Mouse (Mus musculus): ENCODE measurements at regions not wholly inside any gene's neighbourhood (a gene's known extent, or its start where the extent isn't known, plus 50 kb on each side); places are given as distances from the start of the nearest gene placed in this dataset.

DNA sequence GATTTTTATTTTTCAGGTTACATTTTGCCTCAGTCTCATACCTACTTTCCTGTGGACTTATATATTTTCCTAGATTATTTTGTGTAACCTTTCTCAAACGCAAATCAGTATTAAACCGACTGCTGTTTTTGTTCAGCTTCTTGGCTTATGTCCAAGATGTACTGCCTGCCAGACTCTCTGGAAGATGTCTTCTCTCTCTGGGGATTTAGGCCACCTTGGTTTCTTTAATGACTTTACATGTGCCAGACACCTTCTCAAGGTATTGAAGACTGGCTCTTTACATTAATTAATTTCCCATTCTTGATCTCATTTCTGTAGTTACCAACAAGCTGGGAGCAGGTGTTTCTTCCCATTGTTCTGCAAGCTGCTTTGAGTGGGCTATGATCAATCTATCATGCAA is 1605.0 kb upstream of the Aga start:
- Histone ChIP-seq H3K4me2 (replicated peaks) (no peak overlapping the region), H3K4me3 (replicated peaks; ENCODE audit: low read length) (no peak overlapping the region), H3K36me3 (replicated peaks; ENCODE audit: control insufficient read depth, insufficient read depth) (no peaks in the 10 kb centered on the region), H3K9ac (no peak overlapping the region), H3K27ac (no peak overlapping the region), H3K4me1 (replicated peaks; ENCODE audit: control insufficient read depth, insufficient read depth, low read length) (no peaks in the 10 kb centered on the region), H3K27me3 (ENCODE audit: control insufficient read depth, insufficient read depth, low read length) (no peaks in the 10 kb centered on the region), H3K9me3 (ENCODE audit: control insufficient read depth, low read length) (no peaks in the 10 kb centered on the region)
- DNase-seq (ENCODE audit: low spot score) (peak; percentile 39), ATAC-seq (ENCODE audit: low FRiP score) (0 out of 2 replicates have a peak, but pooled peaks have one; percentile 24)
- WGBS, result 47% methylated on average over 2 of the region's 2 CpGs

GRCm38 (mm10) chr8:51910351-51910750 is 1601.2 kb upstream of the Aga start:
- 85% methylated on average over 2 of the region's 2 CpGs for WGBS
- Histone ChIP-seq H3K4me1 (replicated peaks; ENCODE audit: control insufficient read depth, insufficient read depth, low read length) (no peaks in the 10 kb centered on the region), H3K27ac (no peak overlapping the region), H3K4me3 (replicated peaks; ENCODE audit: low read length) (no peak overlapping the region), H3K9me3 (ENCODE audit: control insufficient read depth, low read length) (no peaks in the 10 kb centered on the region), H3K36me3 (replicated peaks; ENCODE audit: control insufficient read depth, insufficient read depth) (no peaks in the 10 kb centered on the region), H3K9ac (no peak overlapping the region), H3K4me2 (replicated peaks) (no peak overlapping the region), H3K27me3 (ENCODE audit: control insufficient read depth, insufficient read depth, low read length) (no peaks in the 10 kb centered on the region)
- ATAC-seq (ENCODE audit: low FRiP score) (no peak), DNase-seq (ENCODE audit: low spot score) (no peak)

DNA sequence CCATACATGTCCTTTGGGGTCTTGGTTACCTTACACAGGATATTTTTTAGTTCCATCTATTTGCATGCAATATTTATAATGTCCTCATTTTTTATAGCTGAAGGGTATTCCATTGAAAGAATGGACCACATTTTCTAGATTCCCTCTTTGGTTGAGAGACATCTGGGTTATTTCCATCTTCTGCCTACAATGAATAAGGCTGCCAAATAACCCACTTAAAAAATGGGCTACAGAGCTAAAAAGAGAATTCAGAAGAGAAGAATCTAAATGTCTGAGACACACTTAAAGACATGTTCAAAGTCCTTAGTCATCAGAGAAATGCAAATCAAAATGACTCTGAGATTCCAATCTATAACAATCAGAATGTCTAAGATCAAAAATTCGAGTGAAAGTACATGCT is 1566.7 kb upstream of the Aga start:
- Histone ChIP-seq H3K9me3 (ENCODE audit: control insufficient read depth, low read length) (no peaks in the 10 kb centered on the region), H3K4me2 (replicated peaks) (no peak overlapping the region), H3K4me1 (replicated peaks; ENCODE audit: control insufficient read depth, insufficient read depth, low read length) (no peaks in the 10 kb centered on the region), H3K36me3 (replicated peaks; ENCODE audit: control insufficient read depth, insufficient read depth) (no peaks in the 10 kb centered on the region), H3K27me3 (ENCODE audit: control insufficient read depth, insufficient read depth, low read length) (no peaks in the 10 kb centered on the region), H3K4me3 (replicated peaks; ENCODE audit: low read length) (no peak overlapping the region), H3K27ac (no peak overlapping the region), H3K9ac (no peak overlapping the region)
- DNase-seq (ENCODE audit: low spot score) (no peak), ATAC-seq (ENCODE audit: low FRiP score) (no peak)
- 61% methylated on average over 1 of the region's 1 CpGs for WGBS

- Histone ChIP-seq H3K9ac (no peak overlapping the region), H3K4me3 (replicated peaks; ENCODE audit: low read length) (no peak overlapping the region), H3K27me3 (ENCODE audit: control insufficient read depth, insufficient read depth, low read length) (no peaks in the 10 kb centered on the region), H3K27ac (no peak overlapping the region), H3K9me3 (ENCODE audit: control insufficient read depth, low read length) (no peaks in the 10 kb centered on the region), H3K4me1 (replicated peaks; ENCODE audit: control insufficient read depth, insufficient read depth, low read length) (no peaks in the 10 kb centered on the region), H3K36me3 (replicated peaks; ENCODE audit: control insufficient read depth, insufficient read depth) (no peaks in the 10 kb centered on the region), H3K4me2 (replicated peaks) (no peak overlapping the region)
- 90% methylated on average over 4 of the region's 4 CpGs for WGBS
- DNase-seq (ENCODE audit: low spot score), result no peak
- no peak for ATAC-seq (ENCODE audit: low FRiP score)
These were observed 1549.0 kb upstream of the Aga start for GRCm38 (mm10) chr8:51962516-51962915.

DNA sequence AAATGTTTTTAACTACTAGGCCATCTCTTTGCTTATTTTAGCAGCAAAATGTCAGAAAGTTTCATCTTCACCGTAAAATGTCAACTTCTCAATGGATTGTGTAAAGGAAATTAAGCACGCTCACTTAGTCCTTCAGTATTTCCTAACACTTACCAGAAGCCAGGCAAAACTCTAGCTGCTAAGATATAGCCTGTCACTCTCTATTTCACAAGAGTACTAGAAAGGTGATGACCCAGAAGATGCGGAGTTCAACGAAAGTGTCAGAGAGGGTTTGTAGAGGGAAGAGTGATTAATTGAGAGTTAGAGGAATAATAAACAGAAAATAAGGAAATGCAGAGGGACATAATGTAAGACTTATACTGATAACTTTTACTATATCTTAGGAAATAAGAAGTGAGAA is 1509.8 kb upstream of the Aga start:
- H3K27me3 ChIP-seq (ENCODE audit: control insufficient read depth, insufficient read depth, low read length), result no peaks in the 10 kb centered on the region
- DNase-seq (ENCODE audit: low spot score), result no peak
- no peak overlapping the region for H3K4me3 ChIP-seq (replicated peaks; ENCODE audit: low read length)
- no peaks in the 10 kb centered on the region for H3K36me3 ChIP-seq (replicated peaks; ENCODE audit: control insufficient read depth, insufficient read depth)
- H3K9me3 ChIP-seq (ENCODE audit: control insufficient read depth, low read length), result no peaks in the 10 kb centered on the region
- no peak overlapping the region for H3K4me2 ChIP-seq (replicated peaks)
- ATAC-seq (ENCODE audit: low FRiP score), result no peak
- H3K4me1 ChIP-seq (replicated peaks; ENCODE audit: control insufficient read depth, insufficient read depth, low read length), result no peaks in the 10 kb centered on the region
- no peak overlapping the region for H3K9ac ChIP-seq
- WGBS, result 85% methylated on average over 4 of the region's 4 CpGs
- no peak overlapping the region for H3K27ac ChIP-seq
